Mouse (Mus musculus): Measurements from ENCODE around the gene Spns2. TPM values are rescaled to one million over a fixed set of nuclear protein-coding genes. Genes with fewer than 3 reads are reported as not detected.
A peak's percentile ranks its signal among the peaks of the same experiment; 100 is the strongest.

Gene Spns2
- total RNA-seq, 1 experiment from 2014 or later, result 49.9 TPM

DNA sequence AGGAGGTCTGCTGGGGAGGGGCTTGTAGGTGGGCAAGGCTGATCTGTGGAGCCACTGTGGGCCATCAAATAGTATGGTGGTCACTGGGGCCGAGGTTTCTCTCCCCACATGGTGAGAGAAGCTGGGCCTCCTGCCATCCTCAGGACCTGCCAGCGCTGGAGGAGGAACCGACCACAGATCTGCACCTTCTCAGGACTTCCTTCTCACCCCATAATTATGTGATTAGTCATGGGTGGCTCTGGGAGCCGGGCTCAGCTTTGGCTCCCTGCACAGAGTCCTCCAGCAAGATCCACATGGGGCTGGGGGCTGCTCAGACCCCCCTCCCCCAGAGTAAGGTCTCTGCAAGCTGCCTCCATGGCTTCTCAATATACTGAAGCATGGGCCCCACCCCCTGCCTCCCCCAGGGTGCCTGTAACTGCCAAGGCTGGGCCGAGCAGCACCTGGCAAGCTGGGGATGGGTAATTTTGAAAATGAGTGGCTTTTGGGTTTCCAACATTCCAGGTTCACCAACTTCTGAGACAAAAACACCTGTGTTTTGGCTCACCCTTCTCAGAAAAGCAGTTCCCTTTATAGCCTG lies 11.8 kb upstream of the Spns2 start:
- ATAC-seq (replicated peaks; ENCODE audit: low read depth, poor library complexity, severe bottlenecking), result peak; percentile 48; the same call in 1 of the 2 replicates

DNA sequence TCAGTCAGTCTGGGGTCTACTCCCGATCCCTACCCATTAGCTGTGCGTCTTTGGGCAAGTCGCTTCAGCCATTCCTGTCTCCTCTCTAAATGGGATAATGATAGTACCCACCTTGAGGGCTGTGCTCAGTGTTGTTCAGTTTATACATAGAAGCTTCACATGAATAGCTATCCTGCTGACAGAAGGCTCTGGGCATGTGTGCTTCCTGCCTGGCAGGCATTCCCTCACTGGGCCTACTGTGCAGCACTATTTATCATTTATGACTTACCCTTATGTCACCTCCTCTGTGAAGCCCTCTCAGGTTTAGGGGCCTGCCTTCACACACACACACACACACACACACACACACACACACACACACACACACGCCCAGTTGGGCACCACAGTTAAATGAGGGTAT lies 10.4 kb upstream of the Spns2 start:
- ATAC-seq (replicated peaks; ENCODE audit: low read depth, poor library complexity, severe bottlenecking), result no peak

DNA sequence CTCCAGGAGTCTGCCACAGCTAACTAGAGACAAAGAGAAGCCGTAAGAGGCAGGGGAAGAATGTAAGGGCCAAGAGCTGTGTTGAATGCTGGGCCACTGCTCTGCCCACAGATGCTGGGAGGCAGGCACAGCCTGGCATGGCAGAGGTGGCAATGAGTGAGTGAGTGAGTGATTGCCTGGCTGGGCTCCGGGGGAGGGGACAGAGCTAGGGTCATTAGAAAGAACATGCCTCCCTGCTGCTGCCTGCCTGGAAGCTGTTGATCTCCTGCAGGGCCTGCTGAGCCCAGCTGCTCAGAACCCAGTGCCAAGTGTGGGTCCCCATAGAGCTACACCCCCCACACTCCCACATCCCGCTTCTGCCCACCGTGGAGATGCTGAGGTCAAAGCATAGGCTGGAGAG lies 7.7 kb upstream of the Spns2 start:
- ATAC-seq (replicated peaks; ENCODE audit: low read depth, poor library complexity, severe bottlenecking), result no peak

DNA sequence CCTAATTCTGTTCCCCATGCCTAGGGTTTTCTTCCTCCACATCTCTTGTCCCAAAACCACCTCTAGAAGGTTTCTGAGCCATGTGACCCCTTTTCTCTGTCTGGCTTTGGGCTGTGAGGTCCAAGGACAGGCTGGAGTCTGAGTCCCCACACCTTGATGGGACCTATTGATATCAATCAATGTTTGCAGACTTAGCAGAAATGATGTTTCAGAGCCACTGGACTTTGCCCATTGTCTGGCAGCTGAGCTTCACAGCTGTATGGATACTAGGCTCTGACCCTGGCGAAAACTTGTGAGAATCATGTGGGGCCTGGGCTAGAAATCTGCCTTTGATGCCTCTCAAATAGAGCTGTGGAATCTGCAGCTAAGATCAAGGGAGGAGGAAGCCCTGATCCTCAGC lies 7.1 kb upstream of the Spns2 start:
- ATAC-seq (replicated peaks; ENCODE audit: low read depth, poor library complexity, severe bottlenecking), result no peak

DNA sequence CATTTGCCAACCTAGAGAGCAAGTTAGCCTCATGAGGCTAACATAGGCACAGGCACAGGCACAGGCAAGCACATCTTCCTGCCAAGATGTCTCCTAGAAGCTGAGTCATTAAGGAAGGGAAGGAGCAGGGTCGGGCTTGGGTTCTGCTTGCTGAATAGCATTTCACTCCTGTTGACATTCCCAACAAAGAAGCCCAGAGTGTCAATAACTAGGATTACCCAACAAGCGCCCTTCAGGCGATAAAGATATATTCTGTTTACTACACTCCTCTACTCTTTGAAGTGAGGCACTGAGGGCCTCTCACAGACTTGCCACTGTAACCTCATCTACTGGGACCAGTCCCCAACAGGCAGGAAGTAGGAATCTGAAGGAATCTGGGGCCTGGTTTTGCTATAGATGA lies 6.4 kb upstream of the Spns2 start:
- no peak for ATAC-seq (replicated peaks; ENCODE audit: low read depth, poor library complexity, severe bottlenecking)

DNA sequence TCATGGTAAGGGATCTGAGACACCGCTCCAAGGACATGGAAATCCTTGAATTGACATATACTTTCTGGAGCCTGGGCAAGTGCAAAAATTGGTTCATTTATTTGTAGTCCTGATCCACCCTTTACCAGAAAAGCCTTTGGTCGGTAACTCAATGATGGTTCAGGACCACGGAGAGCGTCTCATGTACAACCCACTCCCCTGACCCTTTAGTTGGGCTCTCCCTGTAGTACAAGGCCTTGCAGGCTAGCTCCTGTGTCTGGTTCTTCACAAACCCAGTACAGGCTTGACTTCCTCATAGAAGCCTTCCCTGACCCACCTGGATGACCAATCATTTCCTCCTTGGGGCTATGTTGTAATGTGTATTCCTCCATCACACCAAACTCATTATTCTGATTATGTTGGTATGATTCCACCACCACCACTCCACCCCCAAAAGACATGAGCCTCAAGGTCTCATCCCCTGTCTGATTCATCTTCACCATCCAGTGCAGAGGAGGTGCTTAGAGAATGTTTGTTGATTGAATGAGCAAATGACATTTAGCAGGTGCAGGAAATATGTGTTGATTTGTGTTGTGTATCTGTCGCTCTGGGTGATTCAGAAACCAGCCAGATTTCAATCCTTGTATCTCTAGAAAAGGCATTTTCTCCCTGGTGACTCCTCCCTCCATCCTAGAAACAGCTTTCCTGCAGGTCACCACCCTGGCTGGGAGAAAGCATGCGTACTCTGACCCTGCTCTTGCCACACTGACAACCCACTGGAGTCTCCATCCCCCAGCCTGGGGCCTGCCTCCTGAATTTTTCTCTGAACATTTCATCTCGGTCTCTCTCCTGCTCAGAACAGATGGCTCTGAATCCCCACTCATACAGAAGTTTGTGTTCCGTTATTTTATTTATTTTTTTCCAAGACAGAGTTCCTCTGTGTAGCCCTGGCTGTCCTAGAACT lies 4.6 kb upstream of the Spns2 start:
- no peak for ATAC-seq (replicated peaks; ENCODE audit: low read depth, poor library complexity, severe bottlenecking)

DNA sequence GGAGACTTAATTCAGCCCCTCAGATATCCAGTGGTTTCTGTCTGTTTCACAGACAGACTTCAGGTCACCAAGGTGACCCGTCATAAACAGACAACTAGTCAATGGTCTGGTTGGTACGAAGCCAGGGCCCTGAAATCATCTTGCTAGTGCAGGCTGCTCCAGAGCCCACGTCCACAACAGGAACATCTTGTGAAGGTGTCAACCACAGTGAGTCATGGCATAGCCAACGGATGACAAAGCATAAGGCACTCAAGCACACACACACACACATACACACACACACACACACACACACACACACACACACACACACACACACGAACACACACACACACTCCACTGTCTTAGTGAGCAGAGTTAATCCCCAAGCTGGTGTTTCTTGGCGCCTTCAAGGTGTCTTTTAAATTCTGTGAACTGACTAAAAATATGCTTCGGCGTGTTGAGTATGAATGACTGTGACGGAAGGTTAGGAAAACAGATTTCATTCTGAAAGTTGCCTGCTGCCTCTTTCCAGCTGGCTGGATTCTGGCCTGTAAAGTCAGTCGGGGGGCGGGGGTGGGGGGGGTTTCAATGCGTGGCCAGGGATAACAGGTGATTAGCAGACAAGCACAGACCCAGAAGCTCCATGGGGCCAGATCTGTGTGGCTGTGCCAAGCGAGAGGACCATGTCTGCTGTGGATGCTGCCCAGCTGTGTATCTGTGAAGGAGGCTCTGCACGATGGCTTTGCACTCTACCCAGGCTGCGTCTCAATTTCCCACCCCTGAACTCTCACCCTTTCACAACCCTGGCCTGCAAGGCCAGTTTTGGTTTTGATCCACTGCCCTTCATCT lies 1.6 kb upstream of the Spns2 start:
- peak; percentile 15; the same call in 1 of the 2 replicates for ATAC-seq (replicated peaks; ENCODE audit: low read depth, poor library complexity, severe bottlenecking)

DNA sequence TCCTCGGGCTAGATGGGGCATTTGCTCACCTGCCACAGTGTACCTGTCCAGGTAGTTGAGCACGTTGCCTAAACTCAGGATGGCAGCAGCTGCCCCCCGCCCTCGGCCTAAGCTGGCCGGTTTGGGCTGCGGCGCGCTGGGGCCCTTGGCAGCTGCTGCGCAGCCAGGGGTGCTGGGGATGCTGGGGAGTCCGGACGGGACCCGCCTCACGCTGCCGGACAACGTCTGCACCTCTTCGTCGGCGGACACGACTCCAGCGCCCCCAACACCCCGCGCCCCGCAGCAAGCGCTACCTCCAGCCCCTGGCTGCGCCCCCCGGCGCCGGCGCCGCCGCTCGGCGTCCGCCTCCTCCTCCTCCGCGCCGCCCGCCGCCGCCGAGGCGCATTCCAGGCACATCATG lies 307 bp downstream of the Spns2 start:
- no peak for ATAC-seq (replicated peaks; ENCODE audit: low read depth, poor library complexity, severe bottlenecking)

DNA sequence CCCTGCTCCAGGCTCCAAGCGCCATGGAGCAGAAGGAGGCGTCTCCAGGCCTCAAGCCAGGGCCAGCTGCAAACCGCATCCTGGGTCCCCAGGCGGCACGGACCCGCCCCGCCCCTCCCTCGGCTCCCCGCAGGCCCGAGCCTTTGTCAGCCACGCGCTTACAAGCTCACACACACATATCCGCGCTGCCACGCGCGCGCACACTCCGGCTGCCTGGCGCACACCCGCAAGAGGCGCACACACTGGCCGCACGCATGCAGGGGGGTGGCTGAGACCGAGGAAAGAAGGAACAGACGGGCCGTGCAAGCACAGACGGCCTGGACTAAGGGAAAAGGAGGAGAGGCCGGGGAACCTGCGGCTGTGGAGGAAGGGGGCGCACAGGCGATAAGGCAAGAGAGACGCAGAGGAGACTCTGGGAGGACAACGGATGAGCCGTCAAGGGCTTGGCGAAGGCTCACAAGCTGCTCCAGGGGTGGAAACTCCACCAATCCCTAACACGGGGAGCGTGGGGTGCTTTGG lies 892 bp downstream of the Spns2 start:
- ATAC-seq (replicated peaks; ENCODE audit: low read depth, poor library complexity, severe bottlenecking), result peak; percentile 39

DNA sequence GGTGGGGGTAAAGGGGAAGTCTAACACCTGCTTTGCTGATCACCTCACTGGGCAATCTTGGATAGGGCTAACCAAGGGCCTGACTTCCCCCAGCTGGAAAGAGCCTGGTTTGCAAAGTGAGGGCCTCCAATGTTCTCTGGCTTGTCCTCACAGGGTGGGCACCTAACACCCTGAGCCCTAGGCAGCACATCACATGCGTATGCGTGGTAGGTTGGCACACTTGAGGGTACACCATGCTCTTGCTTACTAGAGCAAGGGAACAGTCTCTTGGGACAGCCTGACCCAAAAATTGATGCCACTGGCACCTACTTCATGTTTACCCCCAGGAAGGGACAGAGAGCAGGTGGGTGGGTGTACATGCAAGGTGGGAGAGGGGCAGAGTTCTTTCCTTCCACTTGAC lies 2.0 kb downstream of the Spns2 start:
- no peak for ATAC-seq (replicated peaks; ENCODE audit: low read depth, poor library complexity, severe bottlenecking)

DNA sequence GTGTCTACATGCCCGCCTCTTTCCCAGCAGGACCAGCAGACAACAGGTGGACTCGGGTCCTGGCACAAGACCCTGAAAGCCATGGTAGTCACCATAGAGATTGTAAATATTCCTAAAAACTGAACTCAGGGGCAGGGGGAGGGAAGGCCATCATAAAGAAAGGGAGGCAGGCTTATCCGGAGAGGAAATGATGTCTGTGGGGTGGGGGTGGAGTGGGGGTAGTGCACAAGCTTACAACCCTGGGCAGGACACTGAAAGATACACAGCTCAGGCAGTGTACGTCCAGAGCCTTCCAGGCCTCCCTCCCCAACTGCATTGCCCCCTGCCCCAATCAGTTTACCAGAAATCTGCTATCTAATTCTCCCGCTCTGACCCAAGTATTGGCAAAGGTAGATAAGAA lies 2.5 kb downstream of the Spns2 start:
- ATAC-seq (replicated peaks; ENCODE audit: low read depth, poor library complexity, severe bottlenecking), result peak; percentile 14; the same call in 1 of the 2 replicates

DNA sequence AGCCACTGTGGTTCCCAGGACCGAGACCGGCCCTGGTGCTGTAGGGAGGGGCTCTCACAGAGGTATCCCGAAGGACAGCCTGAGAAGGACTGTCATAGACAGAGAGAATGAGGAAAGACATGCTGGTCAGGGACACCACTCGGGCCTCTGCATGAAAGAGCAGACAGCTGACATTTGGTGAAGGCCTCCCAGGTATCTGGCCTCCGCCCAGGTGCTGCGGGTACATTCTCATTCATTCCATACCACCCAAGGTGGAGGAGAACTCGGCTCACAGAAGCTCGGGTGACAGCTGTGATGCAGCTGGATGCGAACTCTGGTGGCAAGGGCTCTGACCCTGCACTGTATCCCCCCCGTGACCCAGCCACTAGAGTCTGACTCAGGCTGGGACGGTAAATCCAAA lies 3.7 kb downstream of the Spns2 start:
- ATAC-seq (replicated peaks; ENCODE audit: low read depth, poor library complexity, severe bottlenecking), result no peak

DNA sequence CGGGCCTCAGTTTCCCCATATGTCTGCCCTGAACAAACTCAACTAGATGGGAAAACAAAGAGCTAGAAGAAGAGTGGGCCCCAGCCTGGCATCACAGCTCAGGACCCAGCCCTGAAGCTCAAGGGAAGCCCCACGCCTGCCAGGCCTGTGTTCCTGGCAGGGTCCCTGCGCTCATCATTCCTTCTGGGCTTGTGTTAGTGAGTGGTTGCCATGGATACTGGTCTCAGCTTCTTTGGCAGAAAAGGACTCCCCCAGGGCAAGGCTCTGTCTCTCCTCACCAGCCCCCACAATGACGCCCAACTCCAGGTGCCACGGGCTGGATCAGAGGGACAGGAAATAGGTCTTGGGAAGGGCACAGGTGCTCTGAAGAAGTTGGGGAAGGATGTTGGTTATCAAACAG lies 4.5 kb downstream of the Spns2 start:
- ATAC-seq (replicated peaks; ENCODE audit: low read depth, poor library complexity, severe bottlenecking), result no peak

DNA sequence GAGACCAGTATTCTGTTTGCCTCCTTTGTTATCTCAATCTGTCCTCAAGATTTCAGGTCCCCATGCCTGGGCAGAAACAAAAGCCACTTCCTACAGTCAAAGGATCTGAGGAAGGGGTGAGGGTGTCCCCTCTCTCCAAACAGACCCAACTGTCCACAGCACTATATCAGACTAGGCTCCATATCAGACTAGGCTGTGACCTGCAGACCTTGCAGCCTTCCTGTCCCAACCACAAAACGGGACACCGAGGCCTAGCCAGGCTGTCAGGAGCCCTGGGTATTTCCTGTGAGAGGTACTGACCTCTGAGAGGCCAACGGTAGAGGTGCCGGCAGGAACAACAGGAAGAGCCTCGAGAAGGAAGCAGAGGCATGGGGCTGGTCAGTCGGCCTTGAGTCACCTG lies 5.2 kb downstream of the Spns2 start:
- peak; percentile 47 for ATAC-seq (replicated peaks; ENCODE audit: low read depth, poor library complexity, severe bottlenecking)

DNA sequence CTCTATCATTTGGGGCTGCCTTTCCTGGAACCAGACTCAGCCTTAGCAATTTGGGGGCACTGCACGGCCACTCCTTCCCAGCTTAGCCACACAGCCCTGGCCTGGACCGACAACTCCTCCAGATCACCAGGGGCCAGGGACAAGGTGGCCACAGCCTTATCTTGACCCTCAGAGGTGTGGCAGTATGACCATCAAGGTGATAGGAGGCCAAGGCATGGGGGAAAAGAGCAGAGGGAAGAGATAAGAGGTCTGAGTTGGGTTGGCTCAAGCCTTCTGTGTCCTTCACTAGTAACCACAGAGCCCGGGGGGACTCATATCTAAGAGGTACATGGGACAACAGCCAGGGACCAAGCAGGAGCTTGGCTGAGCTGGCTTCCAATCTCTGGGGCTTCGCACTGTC lies 7.8 kb downstream of the Spns2 start:
- peak; percentile 13 for ATAC-seq (replicated peaks; ENCODE audit: low read depth, poor library complexity, severe bottlenecking)

DNA sequence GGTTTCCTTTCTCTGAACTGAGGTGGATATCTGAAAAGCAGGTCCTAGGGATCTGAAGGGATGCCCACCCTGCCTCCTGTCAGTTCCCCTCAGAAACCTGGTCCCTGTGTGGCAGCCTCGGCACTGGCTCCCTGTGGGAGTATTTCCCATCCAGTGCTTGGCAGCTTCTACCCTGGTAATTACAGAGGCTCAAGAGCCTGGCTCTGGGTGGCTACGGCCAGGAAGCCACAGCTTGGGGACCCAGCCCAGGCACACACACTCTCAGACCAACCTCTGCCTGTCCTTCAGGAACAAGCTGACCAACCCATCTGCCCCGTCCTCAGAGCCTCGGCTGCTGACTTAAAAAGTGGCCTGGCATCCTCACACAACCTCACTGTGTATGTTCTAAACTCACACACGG lies 8.4 kb downstream of the Spns2 start:
- no peak for ATAC-seq (replicated peaks; ENCODE audit: low read depth, poor library complexity, severe bottlenecking)

DNA sequence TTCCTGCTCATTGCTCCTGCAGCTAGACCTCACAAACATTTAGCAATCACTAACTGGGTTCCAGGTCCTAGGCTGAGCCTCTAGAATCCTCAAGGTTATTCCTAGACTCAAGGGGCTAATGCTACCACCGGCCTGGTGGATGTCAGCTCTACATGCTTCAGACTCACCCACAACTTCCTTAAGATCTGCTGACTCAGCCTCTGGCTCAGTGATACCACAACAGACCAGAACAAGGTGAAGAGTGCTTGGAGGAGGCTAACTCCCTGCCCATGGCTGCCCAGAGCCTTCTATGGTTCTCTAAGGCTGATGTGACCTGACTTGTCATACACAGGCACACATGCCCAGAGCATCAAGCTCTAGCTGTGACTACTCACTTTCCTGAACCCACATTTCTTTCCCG lies 10.2 kb downstream of the Spns2 start:
- ATAC-seq (replicated peaks; ENCODE audit: low read depth, poor library complexity, severe bottlenecking), result no peak

DNA sequence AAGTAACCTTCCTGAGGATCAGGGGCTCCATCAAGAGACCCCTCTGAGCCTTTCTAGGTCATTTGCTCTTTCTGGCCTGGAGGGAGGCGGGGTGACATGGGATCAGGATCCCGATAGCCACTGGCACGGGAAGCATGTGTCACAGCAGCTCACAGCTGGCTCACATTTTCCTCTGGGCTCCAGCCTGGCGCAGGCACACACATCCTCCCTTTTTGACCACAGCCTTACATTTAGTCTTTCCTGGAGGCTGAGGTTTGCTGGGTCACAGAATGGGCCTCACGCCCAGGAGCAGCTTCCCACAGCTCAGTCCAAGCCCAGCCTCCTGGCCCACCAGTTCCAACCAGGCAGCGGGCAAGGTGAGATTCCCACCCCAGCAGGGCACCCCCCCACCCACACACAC lies 11.5 kb downstream of the Spns2 start:
- peak; percentile 22; the same call in 1 of the 2 replicates for ATAC-seq (replicated peaks; ENCODE audit: low read depth, poor library complexity, severe bottlenecking)

DNA sequence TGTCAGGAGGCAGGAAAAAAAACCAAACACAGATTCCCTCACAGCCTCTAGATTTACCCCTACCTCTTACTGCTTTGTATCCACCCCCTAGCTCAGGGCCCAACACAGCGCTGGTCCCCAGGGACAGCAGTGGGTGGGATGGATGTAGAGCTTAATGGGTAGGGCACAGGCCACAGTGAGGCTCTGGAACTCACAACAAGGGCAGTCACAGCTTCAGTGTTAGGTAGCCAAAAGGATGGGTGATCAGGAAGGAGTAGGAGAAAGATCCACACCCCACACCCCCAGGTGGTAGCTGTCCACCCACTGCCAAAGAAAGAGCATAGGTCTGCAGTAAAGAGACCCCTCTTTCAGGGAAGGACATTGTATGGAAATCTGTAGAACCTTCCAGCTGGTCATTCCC lies 12.1 kb downstream of the Spns2 start:
- no peak for ATAC-seq (replicated peaks; ENCODE audit: low read depth, poor library complexity, severe bottlenecking)

DNA sequence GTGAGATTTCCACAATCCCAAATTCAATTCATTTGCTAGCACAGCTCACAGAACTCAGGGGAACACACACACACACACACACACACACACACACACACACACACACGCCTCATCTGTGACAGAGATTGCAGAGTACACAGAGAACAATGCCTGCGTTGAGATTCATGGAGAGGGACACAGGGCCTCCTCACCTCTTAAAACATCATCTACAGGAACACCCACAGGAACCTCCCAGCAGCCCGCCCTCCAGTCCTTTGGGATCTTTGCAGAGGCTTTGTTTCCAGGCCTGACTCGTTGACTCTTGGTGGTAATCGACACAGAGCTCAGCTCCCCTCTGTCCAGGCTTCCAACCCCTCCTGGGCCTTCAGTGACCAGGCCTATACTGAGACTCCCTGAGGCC lies 12.5 kb downstream of the Spns2 start:
- ATAC-seq (replicated peaks; ENCODE audit: low read depth, poor library complexity, severe bottlenecking), result no peak

Data from common myeloid progenitor, adult 5-6 weeks (primary cell).